Mouse (Mus musculus): ENCODE results near the gene Atoh1.

Gene Atoh1
- long read RNA-seq, experiment 1 = 0 reads
- long read RNA-seq, experiment 2 = 0 reads

- intact Hi-C loops (cut with DNase I) = no loop called here
Measured at GRCm38 (mm10) chr6:64728499-64729198, at the start of gene Atoh1. Atoh1 (plus strand) TSS chr6:64729125.

GRCm38 (mm10) chr6:64683974-64684373, 45.0 kb upstream of the Atoh1 start:
- intact Hi-C loops (cut with DNase I) = no loop called here

- intact Hi-C loops (cut with DNase I) = loop anchor here (5.0 kb wide), 1 partner anchor 307 kb away; no protein-coding TSS in a partner anchor
Measured at GRCm38 (mm10) chr6:64684973-64685372, 44.0 kb upstream of the Atoh1 start.

- intact Hi-C loops (cut with DNase I) = loop anchor here (5.0 kb wide), 1 partner anchor 304 kb away; no protein-coding TSS in a partner anchor
Measured at GRCm38 (mm10) chr6:64688181-64688944, 40.6 kb upstream of the Atoh1 start.

DNA sequence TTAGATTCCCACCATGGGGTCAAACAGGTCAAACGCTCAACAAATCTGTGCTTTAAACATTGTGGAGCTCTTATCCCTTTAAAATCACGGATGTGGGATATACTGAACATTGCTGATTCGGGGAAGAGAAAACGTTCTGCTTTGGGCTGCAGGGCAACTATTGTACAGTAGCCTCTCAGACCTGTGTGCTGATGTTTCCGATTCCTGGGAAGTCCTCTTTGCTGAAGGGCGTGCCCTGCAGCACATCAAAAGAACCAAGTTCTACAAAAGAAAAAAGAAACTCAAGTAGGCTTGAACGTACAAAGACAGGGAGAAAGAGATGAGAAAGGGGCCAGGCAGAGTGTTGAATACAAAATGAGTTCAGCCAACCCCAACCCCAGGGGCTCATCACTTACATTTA, 34.2 kb upstream of the Atoh1 start:
- intact Hi-C loops (cut with DNase I) = no loop called here

GRCm38 (mm10) chr6:64703659-64704058, 25.3 kb upstream of the Atoh1 start:
- intact Hi-C loops (cut with DNase I) = no loop called here

GRCm38 (mm10) chr6:64727751-64728403, 1.0 kb upstream of the Atoh1 start:
- intact Hi-C loops (cut with DNase I) = no loop called here

- intact Hi-C loops (cut with DNase I) = no loop called here
Measured at GRCm38 (mm10) chr6:64729231-64730011, 496 bp downstream of the Atoh1 start.

DNA sequence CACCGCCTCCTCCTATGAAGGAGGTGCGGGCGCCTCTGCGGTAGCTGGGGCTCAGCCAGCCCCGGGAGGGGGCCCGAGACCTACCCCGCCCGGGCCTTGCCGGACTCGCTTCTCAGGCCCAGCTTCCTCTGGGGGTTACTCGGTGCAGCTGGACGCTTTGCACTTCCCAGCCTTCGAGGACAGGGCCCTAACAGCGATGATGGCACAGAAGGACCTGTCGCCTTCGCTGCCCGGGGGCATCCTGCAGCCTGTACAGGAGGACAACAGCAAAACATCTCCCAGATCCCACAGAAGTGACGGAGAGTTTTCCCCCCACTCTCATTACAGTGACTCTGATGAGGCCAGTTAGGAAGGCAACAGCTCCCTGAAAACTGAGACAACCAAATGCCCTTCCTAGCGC, 1.1 kb downstream of the Atoh1 start:
- intact Hi-C loops (cut with DNase I) = no loop called here

- intact Hi-C loops (cut with DNase I) = no loop called here
Measured at GRCm38 (mm10) chr6:64730506-64731020, 1.6 kb downstream of the Atoh1 start.

GRCm38 (mm10) chr6:64731126-64731525, 2.2 kb downstream of the Atoh1 start:
- intact Hi-C loops (cut with DNase I) = no loop called here

DNA sequence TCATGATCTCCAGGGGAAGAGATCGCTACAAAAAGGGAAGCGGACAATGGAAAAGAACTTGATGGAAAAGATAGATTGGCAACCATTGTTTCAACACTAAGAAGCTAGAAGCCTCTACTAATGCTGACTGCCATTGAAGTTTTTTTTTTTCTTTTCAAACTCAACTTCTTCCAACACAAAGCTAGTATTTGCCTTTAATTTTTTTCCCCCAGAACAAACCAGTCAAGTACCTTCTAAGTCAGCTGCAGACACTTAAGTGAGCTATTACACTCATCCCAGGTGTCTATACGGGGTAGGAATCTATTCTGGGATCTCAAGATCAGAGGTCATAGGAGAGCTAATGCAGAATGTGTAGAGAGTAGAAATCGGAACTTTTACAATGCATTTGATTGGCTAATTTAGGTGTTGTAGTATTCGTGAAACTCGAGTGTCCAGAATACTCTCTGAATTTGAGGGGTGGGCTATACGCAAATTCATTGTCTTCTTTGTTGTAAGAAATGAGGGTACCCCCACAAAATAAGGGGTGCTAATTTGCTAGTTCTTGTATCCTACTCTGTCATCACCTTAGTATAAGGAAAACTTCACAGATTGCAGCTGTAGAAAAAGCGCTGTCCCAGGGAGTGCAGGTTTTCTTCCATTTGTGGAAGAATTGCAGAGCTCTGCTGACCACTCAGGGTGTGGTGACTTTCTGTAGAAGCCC, 2.8 kb downstream of the Atoh1 start:
- intact Hi-C loops (cut with DNase I) = no loop called here

DNA sequence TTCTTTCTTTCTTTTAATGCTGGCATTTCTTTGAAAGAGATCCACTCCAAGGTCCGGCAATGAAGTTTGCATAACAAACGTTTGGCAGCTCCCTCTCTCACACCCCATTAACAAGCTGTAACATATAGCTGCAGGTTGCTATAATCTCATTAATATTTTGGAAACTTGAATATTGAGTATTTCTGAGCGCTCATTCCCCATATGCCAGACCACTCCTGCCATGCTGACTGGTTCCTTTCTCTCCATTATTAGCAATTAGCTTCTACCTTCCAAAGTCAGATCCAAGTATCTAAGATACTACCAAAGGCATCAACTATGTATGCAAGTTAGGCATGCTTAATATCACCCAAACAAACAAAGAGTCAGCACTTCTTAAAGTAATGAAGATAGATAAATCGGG, 4.4 kb downstream of the Atoh1 start:
- intact Hi-C loops (cut with DNase I) = no loop called here

GRCm38 (mm10) chr6:64734441-64735320, 5.8 kb downstream of the Atoh1 start:
- intact Hi-C loops (cut with DNase I) = no loop called here

DNA sequence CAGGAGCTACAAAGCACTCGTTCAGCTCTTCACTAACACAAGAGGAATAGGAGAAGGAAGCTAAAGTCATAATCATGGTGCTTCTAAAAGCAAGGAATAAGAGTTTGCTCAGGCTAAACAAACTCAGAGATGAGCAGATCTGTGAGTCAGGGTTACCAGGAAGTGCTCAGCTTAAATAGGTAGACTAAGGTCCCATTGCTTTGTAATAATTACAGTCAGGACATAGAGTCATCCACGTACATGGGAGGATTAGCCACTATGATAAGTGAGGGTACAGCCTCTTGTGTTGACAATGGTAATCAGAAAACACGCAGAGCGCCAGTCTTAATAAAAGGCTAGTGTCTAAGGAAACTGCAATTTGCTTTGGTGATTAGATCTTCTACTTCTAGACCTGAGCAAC, 7.4 kb downstream of the Atoh1 start:
- intact Hi-C loops (cut with DNase I) = no loop called here

- intact Hi-C loops (cut with DNase I) = no loop called here
Measured at GRCm38 (mm10) chr6:64742915-64743489, 14.1 kb downstream of the Atoh1 start.

GRCm38 (mm10) chr6:64754515-64754914, 25.6 kb downstream of the Atoh1 start:
- intact Hi-C loops (cut with DNase I) = no loop called here

DNA sequence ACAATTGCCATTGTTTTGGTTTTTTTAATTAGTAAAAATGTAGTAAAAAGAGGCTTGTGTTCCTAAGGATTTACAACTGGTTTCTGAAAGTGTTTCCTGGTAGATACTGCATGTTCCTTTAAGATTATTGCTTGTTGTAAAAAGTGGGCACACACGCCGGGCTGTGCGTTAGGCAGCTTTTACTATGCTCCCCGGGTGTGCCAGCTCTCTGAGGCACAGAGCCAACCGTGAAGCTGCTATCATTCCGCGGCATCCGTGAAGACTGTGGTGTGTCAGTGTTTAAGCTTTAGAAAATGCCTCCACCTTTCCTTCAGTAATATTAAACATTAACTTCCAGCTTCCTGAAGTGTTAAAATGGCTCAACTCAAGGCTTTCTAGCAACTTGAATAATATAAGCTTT, 35.0 kb downstream of the Atoh1 start:
- intact Hi-C loops (cut with DNase I) = no loop called here

GRCm38 (mm10) chr6:64773430-64773829, 44.5 kb downstream of the Atoh1 start:
- intact Hi-C loops (cut with DNase I) = no loop called here

All from adrenal gland (tissue).